Mouse (Mus musculus) hindbrain, embryonic 10.5 days (tissue): ENCODE results near the gene Sgcd. TPM values are rescaled to one million over a fixed set of nuclear protein-coding genes. Genes with fewer than 3 reads are reported as not detected.
"Not testable (repeated sequence)": the region's sequence is repeated elsewhere in the genome, so short reads cannot be mapped to it uniquely, and the experiment has no call there.

Experiments
- DNase-seq: peaks from one replicate; pipeline ENCODE4 v3.0.0-alpha.2; 2017; ENCODE audit warnings: low spot score
- H3K27ac ChIP-seq: fragments of 300-500 bp; sonication (generic); 2 replicates; pipeline ENCODE4 v1.5.1; 2016; ENCODE audit warnings: mild to moderate bottlenecking, moderate library complexity
- H3K27me3 ChIP-seq: fragments of 300-500 bp; sonication (generic); 2 replicates; pipeline ENCODE4 v1.6.1; 2016; ENCODE audit warnings: mild to moderate bottlenecking; ENCODE audit not compliant: poor library complexity, insufficient read depth, severe bottlenecking
- H3K36me3 ChIP-seq: fragments of 300-500 bp; sonication (generic); 2 replicates; pipeline ENCODE4 v1.6.1; 2016; ENCODE audit warnings: mild to moderate bottlenecking, moderate library complexity
- H3K4me1 ChIP-seq: fragments of 300-500 bp; sonication (generic); replicated peaks from 2 replicates; pipeline ENCODE4 v1.6.1; 2016; ENCODE audit warnings: mild to moderate bottlenecking
- H3K4me3 ChIP-seq: fragments of 300-500 bp; sonication (generic); 2 replicates; pipeline ENCODE4 v1.5.1; 2016; ENCODE audit warnings: mild to moderate bottlenecking, moderate library complexity
- H3K9me3 ChIP-seq: fragments of 300-500 bp; sonication (generic); 2 replicates; pipeline ENCODE4 v1.6.1; 2016; ENCODE audit warnings: mild to moderate bottlenecking, moderate library complexity
- WGBS: fragments of 180-500 bp; shearing (Covaris S2); methylation state at CpG from one replicate; pipeline ENCODE4 v1.1.7; 2016; 5-methylcytosine and 5-hydroxymethylcytosine counted together
- polyA plus RNA-seq: library from polyadenylated mRNA; unstranded; fragments of >200 nt; fragmentation: Nextera tagmentation; extraction: Ambion mirVana; gene quantifications from 2 replicates; pipeline ENCODE4 v1.2.1, GENCODE M21; 2016

Sgcd gene
- polyA plus RNA-seq, 1 experiment from 2014 or later, result 1.5 TPM

DNA sequence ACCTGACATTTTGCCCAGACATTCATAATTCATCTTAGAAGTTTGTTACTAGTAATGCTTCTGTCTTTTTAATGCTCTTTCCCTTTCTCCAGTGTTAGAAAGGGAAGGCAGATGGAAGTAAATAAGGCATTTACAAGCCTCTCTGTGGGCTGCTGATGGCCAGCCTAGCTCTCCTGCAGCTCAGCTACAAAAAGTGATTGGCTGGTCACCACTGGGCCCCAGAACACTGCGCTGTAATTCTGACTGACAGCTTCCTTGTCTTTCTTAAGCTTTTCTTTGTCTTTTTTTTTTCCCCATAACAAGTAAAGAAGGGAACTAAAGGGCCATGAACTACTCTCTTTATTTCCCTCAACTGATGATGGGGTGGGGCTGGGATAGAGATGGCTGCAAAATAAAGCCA lies 463.9 kb downstream of the Sgcd start:
- no peak for DNase-seq
- no peaks in the 10 kb centered on the region for H3K27me3 ChIP-seq
- peaks cover 6% of the 10 kb centered on the region; the same call in 1 of the 2 replicates for H3K4me1 ChIP-seq
- H3K27ac ChIP-seq, result no peak overlapping the region
- no peaks in the 10 kb centered on the region for H3K9me3 ChIP-seq
- H3K36me3 ChIP-seq, result no peaks in the 10 kb centered on the region
- WGBS, result 11% methylated on average over 1 of the region's 1 CpGs
- H3K4me3 ChIP-seq, result no peak overlapping the region

DNA sequence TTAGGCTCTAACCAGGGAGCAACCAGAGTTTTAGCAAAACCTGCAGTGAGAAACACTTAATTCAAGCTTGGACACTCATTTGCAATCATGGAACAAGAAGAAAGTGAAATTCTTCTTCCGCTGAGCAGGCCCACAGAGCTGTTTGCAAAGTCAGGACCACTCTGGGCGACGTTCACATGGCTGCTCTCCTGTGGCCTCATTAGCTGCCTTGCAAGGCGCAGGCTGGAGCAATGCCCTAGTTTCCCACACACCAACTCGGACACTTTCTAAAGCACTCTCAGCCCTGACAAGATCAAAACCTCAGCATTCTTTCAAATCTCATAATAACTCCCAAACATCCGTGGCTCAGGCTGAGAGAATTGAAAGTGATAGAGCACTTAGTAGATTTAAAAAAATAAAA lies 480.7 kb downstream of the Sgcd start:
- Histone ChIP-seq H3K36me3 (no peaks in the 10 kb centered on the region), H3K4me1 (no peaks in the 10 kb centered on the region), H3K4me3 (no peak overlapping the region), H3K27me3 (no peaks in the 10 kb centered on the region), H3K9me3 (no peaks in the 10 kb centered on the region), H3K27ac (no peak overlapping the region)
- 85% methylated on average over 6 of the region's 6 CpGs for WGBS
- no peak for DNase-seq

DNA sequence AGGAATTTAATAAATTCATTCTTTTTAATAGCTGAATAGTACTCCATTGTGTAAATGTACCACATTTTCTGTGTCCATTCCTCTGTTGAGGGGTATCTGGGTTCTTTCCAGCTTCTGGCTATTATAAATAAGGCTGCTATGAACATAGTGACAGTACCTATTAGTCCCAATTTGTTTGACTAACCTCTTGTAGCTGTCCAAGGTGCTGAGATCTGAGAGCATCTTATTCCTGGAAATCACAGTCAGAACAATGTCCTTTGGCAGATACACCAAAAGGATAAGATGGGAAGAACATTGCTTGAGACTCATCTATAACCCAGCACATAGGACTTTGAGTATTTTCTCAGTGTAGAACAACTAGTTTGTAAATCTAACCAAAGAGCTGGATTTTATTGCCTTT lies 485.5 kb downstream of the Sgcd start:
- H3K36me3 ChIP-seq, H3K27me3 ChIP-seq, H3K9me3 ChIP-seq, H3K27ac ChIP-seq, H3K4me1 ChIP-seq, DNase-seq, H3K4me3 ChIP-seq: not testable (repeated sequence)

DNA sequence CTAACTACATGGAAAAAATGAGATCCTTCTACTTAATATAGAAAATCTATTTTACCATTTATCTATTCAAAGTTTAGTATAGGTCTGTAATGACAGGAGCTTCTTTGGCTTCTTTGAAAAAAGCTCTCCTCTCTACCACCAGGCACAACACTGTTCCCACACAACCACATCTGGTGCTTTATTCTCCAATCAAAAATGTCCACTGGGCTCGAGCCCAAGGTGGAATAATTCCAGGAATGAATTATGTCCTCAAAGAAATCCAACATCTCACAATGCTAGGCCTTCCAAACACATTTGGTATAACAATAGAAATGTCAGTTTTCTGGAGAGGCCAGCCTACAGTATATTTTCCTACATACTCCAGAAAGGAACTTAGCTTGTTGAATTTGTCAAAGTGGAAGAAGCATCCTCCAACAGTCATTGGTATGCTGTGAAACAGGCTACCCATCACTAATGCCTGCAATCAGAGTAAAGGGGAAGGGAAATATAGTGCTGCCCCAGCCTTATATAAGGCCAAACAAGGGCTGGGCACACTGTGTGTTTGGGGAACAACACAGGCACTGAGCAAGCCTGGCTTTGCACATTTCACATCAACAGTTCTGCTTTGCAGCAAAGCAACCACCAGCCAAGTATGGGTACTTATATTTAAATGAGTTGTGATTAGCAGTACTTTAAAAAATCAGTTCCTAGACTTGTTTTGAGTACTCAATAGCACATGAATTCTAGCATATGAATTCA lies 515.1 kb downstream of the Sgcd start:
- Histone ChIP-seq H3K9me3 (no peaks in the 10 kb centered on the region), H3K36me3 (no peaks in the 10 kb centered on the region), H3K4me1 (no peaks in the 10 kb centered on the region), H3K4me3 (no peak overlapping the region), H3K27me3 (no peaks in the 10 kb centered on the region), H3K27ac (no peak overlapping the region)
- no peak for DNase-seq
- 53% methylated on average over 1 of the region's 1 CpGs for WGBS

DNA sequence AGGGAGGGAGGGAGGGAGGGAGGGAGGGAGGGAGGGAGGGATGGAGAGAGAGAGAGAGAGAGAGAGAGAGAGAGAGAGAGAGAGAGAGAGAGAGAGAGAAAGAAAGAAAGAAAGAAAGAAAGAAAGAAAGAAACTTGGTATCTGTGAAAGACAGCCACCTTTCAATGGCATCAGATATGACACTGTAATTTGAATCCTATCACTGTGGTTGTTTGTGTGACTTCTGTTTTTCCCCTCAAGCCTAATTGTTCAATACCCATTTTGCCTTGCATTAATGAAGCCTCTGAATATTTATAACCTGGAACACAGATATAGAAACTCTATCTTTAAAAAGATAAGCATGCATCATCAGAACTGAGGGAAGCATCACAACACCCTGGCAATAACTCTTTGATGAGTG lies 528.1 kb downstream of the Sgcd start:
- H3K36me3 ChIP-seq, DNase-seq, H3K9me3 ChIP-seq, H3K27ac ChIP-seq, H3K4me1 ChIP-seq, H3K4me3 ChIP-seq, H3K27me3 ChIP-seq: not testable (repeated sequence)

DNA sequence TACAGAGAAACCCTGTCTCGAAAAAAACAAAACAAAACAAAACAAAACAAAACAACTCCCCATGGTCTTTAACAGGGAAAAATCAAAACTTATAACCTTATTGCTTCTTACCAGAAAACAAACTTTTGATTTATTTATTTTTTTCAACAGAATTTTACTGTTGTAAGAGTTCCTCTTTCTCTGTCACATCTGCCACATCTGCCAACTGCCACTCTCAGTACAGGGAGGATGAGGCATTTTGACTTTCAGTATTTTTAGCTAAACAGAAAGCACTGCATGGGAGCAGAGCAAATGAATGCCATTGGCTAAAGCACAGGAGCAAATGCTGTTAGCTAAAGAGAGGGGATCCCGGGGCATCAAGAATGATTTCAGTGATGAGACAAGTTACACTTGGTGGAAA lies 528.6 kb downstream of the Sgcd start:
- no peaks in the 10 kb centered on the region for H3K4me1 ChIP-seq
- no peaks in the 10 kb centered on the region for H3K36me3 ChIP-seq
- no peak overlapping the region for H3K4me3 ChIP-seq
- no peak overlapping the region for H3K27ac ChIP-seq
- no peak for DNase-seq
- 83% methylated on average over 2 of the region's 2 CpGs for WGBS
- H3K9me3 ChIP-seq, result no peaks in the 10 kb centered on the region
- no peaks in the 10 kb centered on the region for H3K27me3 ChIP-seq

DNA sequence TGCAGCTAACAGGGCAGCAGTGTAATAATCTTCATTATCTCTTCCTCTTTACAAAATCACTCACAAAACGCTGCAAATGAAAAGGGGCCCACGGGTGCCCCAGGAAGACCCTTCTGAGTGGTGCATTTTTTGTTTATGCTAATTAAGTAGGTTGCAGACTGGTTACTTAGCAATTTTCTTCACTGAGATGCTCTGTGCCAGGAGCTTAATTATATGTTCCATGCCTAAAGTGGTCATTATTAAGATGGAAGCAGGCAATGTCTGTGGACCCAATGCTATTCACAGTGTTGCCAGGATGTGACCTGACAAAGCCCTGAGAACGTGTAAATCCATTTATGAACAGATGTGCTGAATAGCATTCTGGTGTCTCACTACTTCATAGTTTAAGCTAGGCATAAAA lies 529.6 kb downstream of the Sgcd start:
- WGBS, result 67% methylated on average over 3 of the region's 3 CpGs
- Histone ChIP-seq H3K9me3 (no peaks in the 10 kb centered on the region), H3K4me3 (no peak overlapping the region), H3K4me1 (no peaks in the 10 kb centered on the region), H3K27ac (no peak overlapping the region), H3K36me3 (no peaks in the 10 kb centered on the region), H3K27me3 (no peaks in the 10 kb centered on the region)
- DNase-seq, result no peak

DNA sequence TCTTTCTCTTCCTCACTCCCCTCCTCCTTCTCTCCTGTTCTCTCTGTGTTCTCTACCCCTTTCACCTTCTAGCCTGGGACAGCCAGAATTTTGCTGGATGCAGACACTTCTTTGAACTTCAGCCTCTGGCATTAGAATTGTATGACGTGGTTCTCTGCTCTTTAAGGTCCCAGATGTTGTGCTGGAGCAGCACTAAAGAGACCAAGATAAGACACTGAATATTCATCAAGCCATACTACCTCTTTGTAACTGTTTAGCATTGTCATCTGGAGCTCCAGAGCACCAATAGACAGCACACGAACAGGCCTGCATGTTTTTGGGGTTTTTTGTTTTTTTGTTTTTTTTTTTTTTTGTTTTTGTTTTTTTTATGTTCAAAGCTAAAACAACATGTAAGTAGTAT lies 541.0 kb downstream of the Sgcd start:
- H3K27me3 ChIP-seq, result no peaks in the 10 kb centered on the region
- no peaks in the 10 kb centered on the region for H3K4me1 ChIP-seq
- no peak for DNase-seq
- H3K9me3 ChIP-seq, result no peaks in the 10 kb centered on the region
- H3K4me3 ChIP-seq, result no peak overlapping the region
- no peak overlapping the region for H3K27ac ChIP-seq
- no peaks in the 10 kb centered on the region for H3K36me3 ChIP-seq
- WGBS, result 48% methylated on average over 2 of the region's 2 CpGs

DNA sequence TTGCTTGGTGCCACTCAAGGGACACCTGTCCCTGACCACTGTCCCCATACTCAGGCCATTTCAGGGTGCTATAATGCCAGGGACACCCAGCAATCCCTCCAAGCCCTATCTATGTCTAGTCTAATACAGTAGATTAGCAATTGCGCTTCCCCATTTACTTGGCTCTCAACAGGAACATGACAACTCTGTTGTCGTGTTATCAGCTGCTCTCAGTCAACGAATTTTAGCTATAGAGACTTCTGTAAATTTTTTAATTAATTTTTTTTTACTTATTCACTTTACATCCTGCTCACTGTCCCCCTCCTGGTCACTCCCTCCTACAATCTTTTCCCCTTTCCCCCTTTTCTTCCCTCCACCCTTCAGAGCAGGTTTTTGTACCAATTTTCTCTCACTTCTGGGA lies 542.4 kb downstream of the Sgcd start:
- no peaks in the 10 kb centered on the region for H3K4me1 ChIP-seq
- H3K36me3 ChIP-seq, result no peaks in the 10 kb centered on the region
- no peak for DNase-seq
- no peaks in the 10 kb centered on the region for H3K9me3 ChIP-seq
- no peak overlapping the region for H3K27ac ChIP-seq
- 87% methylated on average over 3 of the region's 3 CpGs for WGBS
- no peaks in the 10 kb centered on the region for H3K27me3 ChIP-seq
- H3K4me3 ChIP-seq, result no peak overlapping the region

DNA sequence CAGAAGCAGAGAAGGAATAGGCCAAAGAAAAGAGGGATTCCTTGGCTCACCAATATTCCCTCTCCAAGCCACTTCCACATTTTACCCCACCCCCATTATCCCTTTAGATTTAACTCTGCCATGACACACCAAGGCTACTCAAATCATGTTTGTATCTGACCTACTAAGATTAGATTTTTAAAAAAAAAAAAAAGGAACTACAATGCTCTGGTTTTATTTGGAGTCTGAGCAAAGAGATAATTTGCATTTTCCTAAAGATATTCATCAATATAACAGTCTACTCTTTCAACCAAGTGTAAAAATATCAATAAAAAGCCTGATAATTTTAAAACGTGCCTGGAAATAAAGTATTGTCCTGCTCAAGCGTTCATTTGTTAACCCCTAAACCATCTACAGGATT lies 543.1 kb downstream of the Sgcd start:
- Histone ChIP-seq H3K9me3 (no peaks in the 10 kb centered on the region), H3K27ac (no peak overlapping the region), H3K4me1 (no peaks in the 10 kb centered on the region), H3K36me3 (no peaks in the 10 kb centered on the region), H3K27me3 (no peaks in the 10 kb centered on the region), H3K4me3 (no peak overlapping the region)
- no peak for DNase-seq
- WGBS, result 86% methylated on average over 2 of the region's 2 CpGs

DNA sequence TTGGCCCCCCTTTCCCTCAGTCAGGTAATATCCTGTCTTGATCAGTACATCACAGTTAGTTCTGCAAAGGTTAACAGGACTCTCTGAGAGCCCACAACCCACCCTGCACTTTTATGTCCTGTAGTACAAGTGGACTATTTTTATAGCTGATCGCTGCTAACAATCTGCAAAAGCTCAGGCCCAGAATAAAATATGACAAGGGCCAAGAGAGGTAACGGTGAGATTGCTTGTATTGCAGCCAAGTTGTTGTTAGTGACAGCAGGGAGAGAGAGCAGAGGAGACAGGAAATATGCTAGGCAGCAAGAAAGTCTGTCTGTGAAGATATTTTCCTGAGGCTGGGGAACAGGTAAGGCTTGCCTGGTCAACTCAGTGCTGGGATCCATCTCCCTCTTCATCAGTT lies 546.5 kb downstream of the Sgcd start:
- Histone ChIP-seq H3K27me3 (no peaks in the 10 kb centered on the region), H3K36me3 (no peaks in the 10 kb centered on the region), H3K27ac (no peak overlapping the region), H3K4me3 (no peak overlapping the region), H3K4me1 (no peaks in the 10 kb centered on the region), H3K9me3 (no peaks in the 10 kb centered on the region)
- 89% methylated on average over 2 of the region's 2 CpGs for WGBS
- no peak for DNase-seq

DNA sequence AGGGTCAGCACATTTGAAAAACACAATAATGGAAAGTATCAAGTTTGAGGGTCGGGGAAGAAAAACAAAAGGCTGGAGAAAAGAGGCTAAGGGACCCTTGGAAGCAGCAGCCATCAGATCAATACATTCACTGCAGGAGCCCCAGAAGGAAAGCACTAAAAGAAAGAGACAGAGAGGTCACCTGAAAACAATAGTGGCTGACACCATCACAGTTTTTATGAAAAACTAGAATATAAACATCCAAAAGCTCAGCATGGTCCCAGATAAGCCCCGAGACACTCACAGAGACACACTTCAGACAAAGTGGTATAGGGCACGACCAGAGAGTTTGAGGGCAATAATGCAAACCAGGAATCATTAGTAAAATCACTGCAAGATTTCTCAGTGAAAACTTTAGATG lies 589.2 kb downstream of the Sgcd start:
- DNase-seq, result no peak
- H3K4me3 ChIP-seq, result no peak overlapping the region
- WGBS, result 4% methylated on average over 3 of the region's 3 CpGs
- no peaks in the 10 kb centered on the region for H3K27me3 ChIP-seq
- no peaks in the 10 kb centered on the region for H3K9me3 ChIP-seq
- H3K4me1 ChIP-seq, result peaks cover 24% of the 10 kb centered on the region
- H3K27ac ChIP-seq, result peak overlapping the region; percentile 60; the same call in 1 of the 2 replicates
- H3K36me3 ChIP-seq, result no peaks in the 10 kb centered on the region

DNA sequence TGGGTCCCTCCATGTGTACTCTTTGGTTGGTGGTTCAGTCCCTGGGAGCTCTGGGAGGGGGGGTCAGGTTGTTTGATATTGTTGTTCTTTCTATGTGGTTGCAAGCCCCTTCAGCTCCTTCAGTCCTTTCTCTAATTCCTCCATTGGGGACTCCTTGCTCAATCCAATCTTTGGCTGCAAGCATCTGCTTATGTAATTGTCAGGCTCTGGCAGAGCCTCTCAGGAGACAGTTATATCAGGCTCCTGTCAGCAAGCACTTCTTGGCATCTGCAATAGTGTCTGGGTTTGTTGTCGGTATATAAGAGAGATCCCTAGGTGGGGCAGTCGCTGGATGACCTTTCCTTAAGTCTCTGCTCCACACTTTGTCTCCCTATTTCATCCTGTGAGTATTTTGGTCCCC lies 598.0 kb downstream of the Sgcd start:
- not testable (repeated sequence) for H3K27ac ChIP-seq, H3K4me3 ChIP-seq, H3K36me3 ChIP-seq, H3K27me3 ChIP-seq, DNase-seq, H3K4me1 ChIP-seq, H3K9me3 ChIP-seq
- 63% methylated on average over 2 of the region's 2 CpGs for WGBS

DNA sequence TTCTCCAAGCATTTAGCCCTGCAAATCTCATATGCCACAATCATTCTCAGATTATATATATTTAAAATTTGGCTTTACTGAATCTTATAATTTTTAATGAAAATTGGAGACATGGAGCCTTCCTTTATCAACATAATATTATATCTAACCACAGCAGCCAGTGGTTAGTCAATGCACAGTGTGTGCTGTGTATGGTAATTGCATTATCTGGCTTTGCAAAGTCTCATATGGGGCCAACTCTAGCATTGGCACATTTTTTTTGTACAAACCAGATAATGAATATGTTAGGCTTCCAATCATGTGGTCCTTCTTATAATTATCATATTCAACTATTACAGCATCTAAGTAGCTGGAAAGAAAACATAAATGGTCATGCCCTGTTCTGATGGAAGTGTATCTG lies 599.4 kb downstream of the Sgcd start:
- Histone ChIP-seq H3K9me3 (no peaks in the 10 kb centered on the region), H3K27me3 (no peaks in the 10 kb centered on the region), H3K27ac (no peak overlapping the region), H3K36me3 (no peaks in the 10 kb centered on the region), H3K4me1 (no peaks in the 10 kb centered on the region), H3K4me3 (no peak overlapping the region)
- no peak for DNase-seq
